Mouse (Mus musculus): ENCODE measurements around the gene Mocs2.

Gene Mocs2

DNA sequence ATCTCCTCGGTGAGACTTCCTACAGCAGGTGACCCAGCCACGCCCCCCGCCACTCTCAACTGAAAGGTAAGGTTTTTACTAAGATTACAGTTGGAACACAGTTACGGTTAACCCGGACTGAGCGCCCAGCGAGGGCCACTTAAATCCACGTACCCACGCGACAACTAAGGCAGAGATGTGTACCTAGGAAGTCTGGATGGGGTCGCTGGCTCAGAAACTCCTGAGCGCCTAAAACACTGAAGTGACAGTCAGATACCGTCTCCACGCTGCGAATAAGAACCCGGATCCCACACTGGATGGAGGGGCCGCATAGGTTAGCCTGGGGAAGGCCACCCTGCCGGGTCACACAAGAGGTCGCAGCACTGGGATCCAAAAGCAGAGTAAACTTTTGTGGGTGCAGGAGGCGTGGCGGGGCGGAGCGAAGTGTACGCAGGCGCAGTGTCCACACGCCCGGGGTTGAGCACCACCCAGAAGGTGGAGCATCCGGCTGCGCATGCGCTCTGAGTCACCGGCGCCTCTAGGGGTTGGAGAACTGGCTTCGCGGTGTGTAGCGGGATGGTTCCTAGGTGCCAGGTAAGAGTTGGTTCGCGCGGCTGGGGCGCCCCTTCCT is at the start of gene Mocs2:
TSS of gene Mocs2 (plus strand) at position 486 of the 610 bp plus-strand sequence.
- peak; percentile 98 for DNase-seq (ENCODE audit: low read depth)

DNA sequence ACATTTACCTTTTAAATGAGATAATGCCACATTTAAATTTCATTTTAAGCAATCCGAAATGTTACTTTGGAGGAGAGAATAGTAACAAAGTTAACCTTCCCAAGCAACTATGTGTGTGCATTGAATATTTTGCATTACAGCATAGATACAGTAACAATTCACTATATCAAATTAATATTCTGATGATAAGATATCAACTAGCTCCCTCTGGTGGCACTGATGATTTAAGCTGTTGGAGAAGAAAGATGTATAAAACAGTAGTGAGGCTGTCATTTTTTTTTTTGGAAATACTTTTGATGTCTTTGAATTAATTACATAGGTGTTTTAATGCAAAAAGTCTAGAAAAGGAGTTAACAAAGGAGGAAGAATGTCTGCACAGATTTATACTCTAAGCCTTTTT is 26.5 kb upstream of the Mocs2 start:
- peak; percentile 12 for DNase-seq (ENCODE audit: low read depth)

DNA sequence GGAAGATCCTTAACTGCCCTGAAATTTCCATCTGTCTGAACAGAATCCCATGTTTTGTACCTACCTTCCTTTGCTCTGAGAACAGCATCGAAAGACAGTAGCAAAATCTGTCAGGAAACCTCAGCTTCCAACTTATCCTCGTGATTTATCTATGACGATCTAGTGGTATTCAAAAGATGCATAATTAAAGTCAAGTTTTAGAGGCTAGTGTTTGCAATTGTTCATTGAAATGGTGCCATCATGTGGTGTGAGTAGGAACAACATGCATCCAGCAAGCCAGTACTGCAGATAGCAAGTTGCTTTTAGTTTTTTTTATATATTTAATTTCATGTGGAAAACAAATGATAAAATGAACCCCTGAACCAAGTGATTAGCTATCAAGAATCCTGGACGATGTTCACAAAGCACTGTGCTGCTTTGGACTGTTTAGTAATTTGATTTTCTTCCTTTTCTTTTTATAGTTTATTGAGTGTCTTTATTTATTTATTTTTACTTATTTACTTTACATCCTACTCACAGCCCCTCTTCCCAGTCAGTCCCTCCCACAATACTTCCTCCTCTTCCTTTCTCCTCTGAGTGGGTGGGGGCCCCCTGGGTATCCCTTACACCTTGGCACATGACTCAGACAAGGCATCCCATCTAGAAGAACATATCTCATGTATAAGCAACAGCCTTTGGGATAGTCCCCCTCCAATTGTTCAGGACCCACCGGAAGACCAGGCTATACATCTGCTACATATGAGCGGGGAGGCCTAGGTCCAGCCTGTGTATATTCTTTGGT is 24.6 kb upstream of the Mocs2 start:
- DNase-seq (ENCODE audit: low read depth): peak; percentile 65

DNA sequence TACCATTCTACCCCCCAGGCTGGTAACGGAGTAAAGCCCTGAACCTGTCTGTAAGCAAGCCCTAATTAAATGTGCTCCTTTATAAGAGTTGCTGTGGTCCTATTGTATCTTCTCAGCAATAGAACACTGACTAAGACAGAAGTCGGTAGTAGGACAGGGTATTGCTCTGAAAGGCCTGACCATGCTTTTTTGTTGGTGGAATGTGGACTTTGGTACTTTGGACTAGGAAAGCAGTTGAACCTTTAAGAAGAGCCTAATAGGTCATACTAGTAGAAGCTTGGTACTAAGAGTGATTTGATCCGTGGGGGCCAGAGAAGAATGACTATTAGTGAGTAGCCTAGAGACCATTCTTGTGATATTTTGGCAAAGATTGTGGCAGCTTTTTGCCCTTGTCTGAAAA is 16.2 kb upstream of the Mocs2 start:
- no peak for DNase-seq (ENCODE audit: low read depth)

- no peak for DNase-seq (ENCODE audit: low read depth)
Observed at GRCm38 (mm10) chr13:114802971-114803370, 15.1 kb upstream of the Mocs2 start.

DNA sequence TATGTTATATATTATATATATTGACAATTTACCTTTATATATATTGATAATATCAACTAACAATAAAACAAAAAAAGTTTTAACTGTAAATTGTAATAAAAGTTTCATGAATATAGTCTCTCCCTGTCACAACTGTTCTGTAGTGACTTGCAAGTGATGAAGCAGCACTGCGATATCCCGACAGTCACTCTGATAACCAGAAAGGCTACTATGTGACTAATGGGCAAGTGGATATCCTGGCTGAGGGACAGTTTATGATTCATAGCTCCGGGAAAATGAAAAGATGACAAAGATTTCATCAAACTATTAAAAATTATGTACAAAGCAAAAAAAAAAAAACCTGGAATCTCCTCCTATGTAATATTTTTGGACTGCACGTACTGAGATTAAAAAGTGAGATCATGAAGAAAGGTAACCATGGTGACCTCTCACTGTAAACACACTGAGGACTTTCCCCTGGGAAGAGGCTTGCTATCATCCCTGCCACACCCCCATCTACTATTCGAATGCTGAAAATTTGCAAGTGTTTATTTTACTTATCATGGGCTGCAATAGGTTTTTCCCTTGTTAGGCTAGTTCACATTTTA is 8.3 kb upstream of the Mocs2 start:
- DNase-seq (ENCODE audit: low read depth): no peak

DNA sequence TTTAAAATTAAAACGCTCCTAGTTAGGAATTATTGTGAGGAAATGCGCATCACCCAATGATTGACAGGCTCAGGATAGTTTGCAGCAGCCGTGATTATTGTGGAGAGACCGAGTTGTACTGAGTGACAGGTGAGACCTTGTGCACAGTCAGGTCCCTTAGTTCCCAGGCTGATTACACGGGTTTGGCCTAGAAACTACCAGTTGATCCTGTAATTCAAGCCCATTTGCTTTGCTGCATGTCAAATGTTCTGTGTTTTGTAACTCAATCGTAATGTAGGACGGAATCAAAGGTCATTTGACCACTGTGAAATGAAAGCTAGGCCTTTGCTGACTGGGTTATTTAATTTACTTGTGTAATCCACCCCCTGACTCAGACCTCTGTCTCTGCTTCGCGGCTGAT is 477 bp downstream of the Mocs2 start:
- no peak for DNase-seq (ENCODE audit: low read depth)

- no peak for DNase-seq (ENCODE audit: low read depth)
Observed at GRCm38 (mm10) chr13:114822871-114823270, 4.8 kb downstream of the Mocs2 start.

- no peak for DNase-seq (ENCODE audit: low read depth)
Observed at GRCm38 (mm10) chr13:114825377-114825855, 7.4 kb downstream of the Mocs2 start.

GRCm38 (mm10) chr13:114831367-114831833 is 13.4 kb downstream of the Mocs2 start:
- peak; percentile 81 for DNase-seq (ENCODE audit: low read depth)

DNA sequence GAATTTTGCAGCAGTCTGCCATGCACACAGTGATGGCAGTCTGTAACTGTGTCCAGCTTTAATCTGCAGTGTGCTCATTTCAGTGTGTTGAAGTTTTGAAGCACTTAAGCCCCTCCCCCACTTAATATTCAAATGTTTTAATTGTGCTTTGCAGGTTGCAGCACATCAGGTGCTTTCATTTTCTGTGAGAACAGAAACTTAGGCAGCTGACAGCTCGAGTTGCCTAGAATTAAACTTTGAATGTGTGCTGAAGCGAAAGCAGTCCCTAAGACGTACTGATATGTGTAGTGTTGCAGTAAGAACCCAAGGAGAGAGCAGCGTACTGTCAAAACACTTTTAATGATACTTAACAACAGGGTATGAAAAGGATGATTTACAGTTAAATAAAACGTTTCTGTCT is 14.7 kb downstream of the Mocs2 start:
- peak; percentile 35 for DNase-seq (ENCODE audit: low read depth)

- DNase-seq (ENCODE audit: low read depth): no peak
Observed at GRCm38 (mm10) chr13:114833351-114833750, 15.3 kb downstream of the Mocs2 start.

DNA sequence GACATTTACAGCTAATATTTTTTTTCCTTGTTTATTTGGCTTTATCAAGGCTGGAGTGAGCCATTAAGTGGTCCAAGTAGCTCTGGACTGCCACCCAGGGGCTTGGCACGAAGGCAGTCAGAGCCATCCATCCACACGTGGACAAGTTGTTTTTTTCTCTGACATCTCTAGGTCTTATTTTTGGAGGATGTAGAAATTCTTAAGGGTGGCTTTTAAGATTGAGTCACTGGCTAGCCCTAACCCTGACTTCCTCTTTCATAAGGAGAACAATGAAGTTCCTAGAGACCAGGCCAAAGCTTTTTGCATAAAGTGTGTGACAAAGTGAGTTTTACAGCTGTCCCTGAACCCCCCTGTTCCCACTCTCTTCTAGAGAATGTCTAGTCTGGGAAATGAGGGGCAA is 16.5 kb downstream of the Mocs2 start:
- no peak for DNase-seq (ENCODE audit: low read depth)

DNA sequence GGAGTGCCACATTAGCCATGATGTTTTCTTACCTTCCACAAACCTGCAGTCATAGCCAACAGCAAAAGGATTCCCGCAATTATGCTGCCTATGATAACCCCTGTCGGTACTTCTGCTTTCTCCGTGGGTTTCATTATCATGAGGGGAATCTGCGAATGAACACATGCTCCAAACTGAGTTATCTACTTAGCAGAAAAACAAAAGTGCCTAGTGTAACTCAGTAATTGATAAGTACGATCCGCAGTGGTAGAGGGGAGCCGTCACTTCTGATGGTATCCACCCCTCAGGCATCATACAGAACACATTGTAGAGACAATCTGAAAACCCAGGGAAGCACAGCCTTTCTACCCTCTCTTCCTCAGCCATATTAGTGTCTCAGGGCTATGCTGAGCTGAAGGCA is 19.0 kb downstream of the Mocs2 start:
- no peak for DNase-seq (ENCODE audit: low read depth)

- DNase-seq (ENCODE audit: low read depth): no peak
Observed at GRCm38 (mm10) chr13:114838535-114838990, 20.5 kb downstream of the Mocs2 start.

DNA sequence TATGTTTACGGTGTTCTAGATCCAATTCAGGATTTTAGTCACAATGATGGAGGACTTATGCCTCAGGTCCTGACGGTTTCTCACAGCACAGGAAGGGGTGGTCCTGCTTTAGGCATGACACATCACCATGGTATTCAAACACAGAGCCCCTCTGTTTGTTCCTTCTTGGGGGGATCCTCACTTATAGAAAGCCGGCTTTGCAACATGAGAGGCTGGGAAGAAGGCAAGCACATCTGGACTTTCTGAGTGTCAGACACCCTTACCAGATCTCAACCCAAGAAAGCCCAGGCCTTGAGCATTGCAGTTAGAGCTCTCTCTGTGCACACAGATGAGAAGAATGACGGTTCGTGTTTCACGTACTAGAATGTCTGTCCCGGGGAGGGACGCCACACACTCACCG is 21.1 kb downstream of the Mocs2 start:
- DNase-seq (ENCODE audit: low read depth): no peak

- DNase-seq (ENCODE audit: low read depth): no peak
Observed at GRCm38 (mm10) chr13:114840545-114840944, 22.5 kb downstream of the Mocs2 start.

DNA sequence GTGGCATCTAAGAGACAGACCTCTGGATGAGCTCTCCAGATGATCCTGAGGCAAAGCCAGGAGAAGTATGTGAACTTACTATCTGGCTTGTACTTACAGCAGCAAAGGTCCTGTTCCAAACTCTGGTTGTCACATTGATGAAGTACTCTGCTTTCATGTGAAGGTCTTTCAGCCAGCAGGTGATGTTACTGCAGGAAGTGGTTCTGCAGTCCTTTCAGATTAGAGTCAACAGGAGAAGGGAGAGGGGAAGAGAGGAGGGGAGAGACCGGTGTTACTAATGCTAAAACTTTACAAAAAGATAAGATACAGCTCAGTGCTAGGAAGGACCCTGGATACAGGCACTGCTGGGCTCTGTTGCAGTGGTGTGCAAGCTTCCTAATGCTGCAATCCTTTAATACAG is 25.3 kb downstream of the Mocs2 start:
- DNase-seq (ENCODE audit: low read depth): peak; percentile 54

DNA sequence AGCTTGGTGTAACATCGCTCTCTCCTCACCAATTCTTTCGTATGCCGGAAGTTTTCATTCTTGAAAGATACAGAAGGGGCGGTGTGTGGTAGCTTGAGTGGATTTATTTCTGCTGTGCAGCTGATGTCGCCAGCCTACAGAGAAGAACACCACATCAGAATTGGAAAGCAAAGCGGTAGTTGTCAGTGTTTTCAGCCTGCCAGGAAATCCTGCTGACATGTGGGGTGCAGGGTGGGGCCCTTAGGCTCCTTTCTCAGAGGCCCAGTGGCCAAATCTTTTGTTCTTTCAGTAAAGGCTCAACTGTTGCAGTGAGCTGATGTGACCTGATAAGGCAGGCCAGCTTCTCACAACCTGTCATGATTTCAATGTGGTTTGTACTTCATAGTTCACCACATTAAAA is 27.8 kb downstream of the Mocs2 start:
- peak; percentile 81 for DNase-seq (ENCODE audit: low read depth)

- DNase-seq (ENCODE audit: low read depth): peak; percentile 38
Observed at GRCm38 (mm10) chr13:114848945-114849344, 30.9 kb downstream of the Mocs2 start.

DNA sequence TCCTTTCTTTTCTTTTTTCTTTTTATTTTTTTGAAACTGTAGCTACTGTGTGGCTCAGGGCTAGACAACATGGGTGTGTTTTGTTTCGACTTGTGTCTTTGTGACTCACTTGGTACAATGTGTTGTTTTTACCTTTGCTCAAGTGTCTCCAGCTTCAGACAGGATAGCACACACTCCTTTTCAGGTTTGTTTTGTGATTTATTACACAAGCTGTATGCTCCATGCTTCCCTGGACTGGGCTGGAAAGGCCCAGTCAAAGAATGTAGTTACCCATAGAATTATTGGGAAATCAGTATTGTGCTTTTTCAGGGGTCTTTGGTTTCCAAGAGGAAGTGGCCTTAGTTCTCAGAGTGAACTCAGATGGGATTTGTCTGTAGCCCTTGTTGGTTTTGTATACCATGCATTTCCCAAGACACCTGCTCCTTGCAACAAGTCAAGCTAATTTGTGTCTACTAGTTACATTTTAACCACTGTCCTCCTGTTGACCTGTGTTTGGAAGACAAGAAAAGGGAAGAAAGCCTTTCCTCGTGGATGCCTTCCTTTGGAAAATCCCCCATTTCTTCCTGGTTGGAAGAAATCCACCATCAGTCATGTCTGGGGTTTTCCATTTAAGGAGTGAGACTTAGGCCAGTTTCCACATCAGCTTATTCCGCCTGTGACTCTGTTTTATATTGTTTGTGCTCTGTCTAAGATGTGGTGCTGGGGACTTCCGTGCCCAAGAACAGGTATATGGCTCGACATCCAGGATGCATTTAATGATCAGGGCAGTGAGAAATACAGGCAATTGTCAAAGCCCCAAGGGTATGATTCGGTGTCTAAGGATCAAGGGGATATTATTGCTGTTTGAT is 34.5 kb downstream of the Mocs2 start:
- DNase-seq (ENCODE audit: low read depth): no peak

GRCm38 (mm10) chr13:114853152-114853551 is 35.1 kb downstream of the Mocs2 start:
- no peak for DNase-seq (ENCODE audit: low read depth)
